In the genomic region with DNA sequence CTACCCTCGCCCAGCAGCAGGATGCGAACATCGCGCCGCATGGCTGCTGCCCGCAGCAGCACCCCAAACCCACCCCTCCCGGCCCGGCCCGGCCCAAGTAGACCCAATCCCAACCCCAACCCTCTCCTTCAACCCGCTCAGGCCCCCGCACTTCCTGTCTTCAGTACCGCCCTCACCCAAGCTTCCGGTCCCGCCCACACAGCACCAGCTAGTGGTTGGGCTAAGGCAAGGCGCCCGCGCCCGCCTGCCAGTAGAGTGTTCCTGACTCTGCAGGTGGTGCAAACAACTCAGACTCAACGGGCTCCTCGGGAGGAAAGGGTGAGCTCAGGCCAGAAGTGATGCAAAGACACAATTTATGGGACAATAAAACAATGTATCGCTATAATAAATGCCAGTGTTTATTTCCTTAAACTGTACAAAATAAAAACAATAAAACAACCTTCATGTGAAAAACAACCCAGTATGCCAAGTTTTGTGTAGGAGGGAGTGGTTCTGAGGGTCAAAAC, we compare ENCODE assay signal across 7 mouse cellular contexts. TPM values are rescaled to one million over a fixed set of nuclear protein-coding genes. Genes with fewer than 3 reads are reported as not detected.
DNase-seq lines count a peak whose midpoint lies in the region; ATAC-seq lines count a peak whose summit lies in the region.

Rhot2 (minus strand) TSS at position 456 of the 506 bp plus-strand sequence.

- peak within 1 kb of the TSS; percentile 93 for H3K27ac ChIP-seq in embryonic facial prominence, embryonic 10.5 days (replicated peaks)
- no peak within 1 kb of the TSS for H3K27ac ChIP-seq in limb, embryonic 11.5 days (replicated peaks; ENCODE audit: low read depth, low read length)
- peak within 1 kb of the TSS; percentile 62 for H3K27ac ChIP-seq in midbrain, embryonic 14.5 days (replicated peaks; ENCODE audit: low read depth, low read length)

- WGBS in embryonic facial prominence, embryonic 10.5 days, result 1% methylated on average over 21 of the region's 21 CpGs
- under 1% methylated on average over 18 of the region's 21 CpGs for WGBS in limb, embryonic 11.5 days
- 2% methylated on average over 20 of the region's 21 CpGs for WGBS in midbrain, embryonic 14.5 days

- H3K4me2 ChIP-seq in limb, embryonic 11.5 days (ENCODE audit: low read depth, severe bottlenecking), result peak within 1 kb of the TSS; percentile 74
- H3K4me2 ChIP-seq in midbrain, embryonic 14.5 days (ENCODE audit: low read length), result peak within 1 kb of the TSS; percentile 70

- H3K9me3 ChIP-seq in embryonic facial prominence, embryonic 10.5 days, result no peaks in the 10 kb centered on the region
- H3K9me3 ChIP-seq in limb, embryonic 11.5 days (ENCODE audit: control insufficient read depth, low read length), result no peaks in the 10 kb centered on the region
- no peaks in the 10 kb centered on the region for H3K9me3 ChIP-seq in midbrain, embryonic 14.5 days (ENCODE audit: control insufficient read depth, low read length)

- H3K27me3 ChIP-seq in embryonic facial prominence, embryonic 10.5 days (replicated peaks; ENCODE audit: low read depth, poor library complexity, severe bottlenecking), result no peaks in the 10 kb centered on the region
- no peaks in the 10 kb centered on the region for H3K27me3 ChIP-seq in limb, embryonic 11.5 days (ENCODE audit: control insufficient read depth, insufficient read depth, low read length)
- no peaks in the 10 kb centered on the region for H3K27me3 ChIP-seq in midbrain, embryonic 14.5 days (ENCODE audit: control insufficient read depth, insufficient read depth, low read length)

- peak; percentile 95 for ATAC-seq in granulocyte monocyte progenitor cell, adult 5-6 weeks (replicated peaks; ENCODE audit: poor library complexity, severe bottlenecking)
- ATAC-seq in limb, embryonic 11.5 days (ENCODE audit: insufficient number of reproducible peaks, low FRiP score, low TSS enrichment, low read depth), result peak; percentile 87
- ATAC-seq in midbrain, embryonic 14.5 days (ENCODE audit: low FRiP score, low TSS enrichment), result peak; percentile 89

- DNase-seq in adrenal gland, postnatal 10 days, result peak; percentile 97
- peak; percentile 96 for DNase-seq in embryonic facial prominence, embryonic 10.5 days (ENCODE audit: low spot score)
- DNase-seq in kidney, adult 18-20 months, result peak; percentile 95
- DNase-seq in limb, embryonic 11.5 days (ENCODE audit: low spot score), result peak; percentile 97
- DNase-seq in midbrain, embryonic 14.5 days, result peak; percentile 96
- peak; percentile 91 to 94 for DNase-seq in spleen, adult 18-20 months

- peaks cover 23% of the 10 kb centered on the region for H3K4me1 ChIP-seq in embryonic facial prominence, embryonic 10.5 days
- peaks cover 8% of the 10 kb centered on the region for H3K4me1 ChIP-seq in limb, embryonic 11.5 days (ENCODE audit: control insufficient read depth, insufficient read depth, low read length)
- H3K4me1 ChIP-seq in midbrain, embryonic 14.5 days (ENCODE audit: control insufficient read depth, insufficient read depth, low read length), result peaks cover 12% of the 10 kb centered on the region

- peaks cover 85% of the 10 kb centered on the region for H3K36me3 ChIP-seq in embryonic facial prominence, embryonic 10.5 days (replicated peaks)
- peaks cover 21% of the 10 kb centered on the region for H3K36me3 ChIP-seq in limb, embryonic 11.5 days (ENCODE audit: control insufficient read depth, insufficient read depth, low read length)
- peaks cover 53% of the 10 kb centered on the region for H3K36me3 ChIP-seq in midbrain, embryonic 14.5 days (ENCODE audit: control insufficient read depth, insufficient read depth, low read length)

- H3K4me3 ChIP-seq in embryonic facial prominence, embryonic 10.5 days, result peak within 1 kb of the TSS; percentile 90
- peak within 1 kb of the TSS; percentile 87 for H3K4me3 ChIP-seq in limb, embryonic 11.5 days (ENCODE audit: low read depth, low read length)
- H3K4me3 ChIP-seq in midbrain, embryonic 14.5 days (replicated peaks; ENCODE audit: low read depth, low read length), result peak within 1 kb of the TSS; percentile 78

- peak within 1 kb of the TSS; percentile 80 for H3K9ac ChIP-seq in limb, embryonic 11.5 days (ENCODE audit: low read length)
- peak within 1 kb of the TSS; percentile 71 for H3K9ac ChIP-seq in midbrain, embryonic 14.5 days (replicated peaks; ENCODE audit: low read length)

RNA-seq across cellular contexts. Expression of gene Rhot2, which starts in this region (rescaled TPM):
- total RNA-seq in adrenal gland, postnatal 10 days (2021), result 10 to 100 TPM; 71.6 to 98.5 TPM
- polyA plus RNA-seq in embryonic facial prominence, embryonic 10.5 days (2016; fragmentation: Nextera tagmentation; extraction: Ambion mirVana), result 26.3 and 27.2 TPM in 2 replicates
- total RNA-seq in granulocyte monocyte progenitor cell, adult 5-6 weeks (2014; fragmentation: Nextera tagmentation), result 28.3 and 35.5 TPM in 2 replicates
- 11.9 and 17.8 TPM in 2 replicates for total RNA-seq in granulocyte monocyte progenitor cell, adult 5-6 weeks (2017)
- 9.4 and 10.7 TPM in 2 replicates for polyA plus RNA-seq in limb, embryonic 11.5 days (2014; fragmentation: Nextera tagmentation; extraction: Ambion mirVana)
- polyA plus RNA-seq in midbrain, embryonic 14.5 days (2014; fragmentation: Nextera tagmentation; extraction: Ambion mirVana), result 9.6 and 16.8 TPM in 2 replicates
